Mouse (Mus musculus): ENCODE data around the gene Bcl11a.

GRCm38 (mm10) chr11:24115017-24115752 is 37.3 kb downstream of the Bcl11a start:
- TF ChIP-seq POLR2A (IDR thresholded peaks at IDR 0.05; ENCODE audit: insufficient read length, low read depth) (no peak), POLR2AphosphoS2 (IDR thresholded peaks at IDR 0.05; ENCODE audit: insufficient read length, low read depth) (no peak), MYOG (IDR thresholded peaks at IDR 0.05; ENCODE audit: control insufficient read depth in 1 of 3, insufficient read depth in 1 of 3, insufficient read length in 2 of 3, low read depth in 2 of 3) (no peak), USF1 (IDR thresholded peaks at IDR 0.05; ENCODE audit: low read depth) (no peak), TCF3 (IDR thresholded peaks at IDR 0.05; ENCODE audit: insufficient read length, low read depth) (no peak), MAX (IDR thresholded peaks at IDR 0.05; ENCODE audit: low read depth) (no peak), SRF (IDR thresholded peaks at IDR 0.05; ENCODE audit: control insufficient read depth, insufficient read length, low read depth) (no peak), TCF12 (IDR thresholded peaks at IDR 0.05; ENCODE audit: insufficient read depth, poor library complexity, severe bottlenecking) (no peak), E2F4 (IDR thresholded peaks at IDR 0.05; ENCODE audit: insufficient read depth) (no peak)
